Mouse (Mus musculus): ENCODE data around the gene Tubal3. TPM values are rescaled to one million over a fixed set of nuclear protein-coding genes. Genes with fewer than 3 reads are reported as not detected.
"Not testable (repeated sequence)": the region's sequence is repeated elsewhere in the genome, so short reads cannot be mapped to it uniquely, and the experiment has no call there.

The Tubal3 gene
- polyA plus RNA-seq, 1 experiment from 2014 or later, result not detected

- peaks cover 33% of the 10 kb centered on the region for H3K36me3 ChIP-seq (replicated peaks)
- DNase-seq (ENCODE audit: extremely low spot score, low spot score), result no peak
- H3K27ac ChIP-seq, result no peak overlapping the region
- WGBS, result 81% methylated on average over 8 of the region's 8 CpGs
- H3K27me3 ChIP-seq (ENCODE audit: poor library complexity, severe bottlenecking), result no peaks in the 10 kb centered on the region
- peaks cover 25% of the 10 kb centered on the region for H3K4me1 ChIP-seq
- H3K9me3 ChIP-seq, result no peaks in the 10 kb centered on the region
- no peak overlapping the region for H3K4me3 ChIP-seq
Observed at GRCm38 (mm10) chr13:3894549-3894948, 23.5 kb upstream of the Tubal3 start.

GRCm38 (mm10) chr13:3895397-3895980 is 22.6 kb upstream of the Tubal3 start:
- peaks cover 25% of the 10 kb centered on the region for H3K4me1 ChIP-seq
- H3K27ac ChIP-seq, result no peak overlapping the region
- no peaks in the 10 kb centered on the region for H3K27me3 ChIP-seq (ENCODE audit: poor library complexity, severe bottlenecking)
- peaks cover 41% of the 10 kb centered on the region for H3K36me3 ChIP-seq (replicated peaks)
- WGBS, result 91% methylated on average over 8 of the region's 8 CpGs
- no peaks in the 10 kb centered on the region for H3K9me3 ChIP-seq
- no peak overlapping the region for H3K4me3 ChIP-seq
- no peak for DNase-seq (ENCODE audit: extremely low spot score, low spot score)

GRCm38 (mm10) chr13:3896032-3896431 is 22.0 kb upstream of the Tubal3 start:
- H3K36me3 ChIP-seq (replicated peaks), result peaks cover 47% of the 10 kb centered on the region
- 95% methylated on average over 6 of the region's 6 CpGs for WGBS
- no peak overlapping the region for H3K27ac ChIP-seq
- peaks cover 25% of the 10 kb centered on the region for H3K4me1 ChIP-seq
- H3K27me3 ChIP-seq (ENCODE audit: poor library complexity, severe bottlenecking), result no peaks in the 10 kb centered on the region
- no peak overlapping the region for H3K4me3 ChIP-seq
- no peaks in the 10 kb centered on the region for H3K9me3 ChIP-seq
- no peak for DNase-seq (ENCODE audit: extremely low spot score, low spot score)

- Histone ChIP-seq H3K27me3 (ENCODE audit: poor library complexity, severe bottlenecking) (no peaks in the 10 kb centered on the region), H3K36me3 (replicated peaks) (peaks cover 47% of the 10 kb centered on the region), H3K4me1 (peaks cover 19% of the 10 kb centered on the region), H3K4me3 (no peak overlapping the region), H3K27ac (no peak overlapping the region), H3K9me3 (no peaks in the 10 kb centered on the region)
- 57% methylated on average over 5 of the region's 5 CpGs for WGBS
- DNase-seq (ENCODE audit: extremely low spot score, low spot score), result peak; percentile 62
Observed at GRCm38 (mm10) chr13:3896913-3897312, 21.2 kb upstream of the Tubal3 start.

GRCm38 (mm10) chr13:3898202-3898601 is 19.9 kb upstream of the Tubal3 start:
- H3K4me3 ChIP-seq; H3K27me3 ChIP-seq (ENCODE audit: poor library complexity, severe bottlenecking); H3K4me1 ChIP-seq; DNase-seq (ENCODE audit: extremely low spot score, low spot score); H3K27ac ChIP-seq; H3K9me3 ChIP-seq: not testable (repeated sequence)
- H3K36me3 ChIP-seq (replicated peaks), result peaks cover 51% of the 10 kb centered on the region
- 90% methylated on average over 5 of the region's 5 CpGs for WGBS

GRCm38 (mm10) chr13:3899301-3899700 is 18.8 kb upstream of the Tubal3 start:
- H3K27me3 ChIP-seq (ENCODE audit: poor library complexity, severe bottlenecking), result no peaks in the 10 kb centered on the region
- no peak overlapping the region for H3K4me3 ChIP-seq
- H3K4me1 ChIP-seq, result no peaks in the 10 kb centered on the region
- H3K27ac ChIP-seq, result no peak overlapping the region
- DNase-seq (ENCODE audit: extremely low spot score, low spot score), result no peak
- peaks cover 56% of the 10 kb centered on the region for H3K36me3 ChIP-seq (replicated peaks)
- WGBS, result 94% methylated on average over 9 of the region's 9 CpGs
- no peaks in the 10 kb centered on the region for H3K9me3 ChIP-seq

GRCm38 (mm10) chr13:3907151-3907696 is 10.8 kb upstream of the Tubal3 start:
- no peaks in the 10 kb centered on the region for H3K27me3 ChIP-seq (ENCODE audit: poor library complexity, severe bottlenecking)
- no peaks in the 10 kb centered on the region for H3K9me3 ChIP-seq
- 88% methylated on average over 6 of the region's 6 CpGs for WGBS
- H3K27ac ChIP-seq, result no peak overlapping the region
- H3K4me3 ChIP-seq, result no peak overlapping the region
- DNase-seq (ENCODE audit: extremely low spot score, low spot score), result no peak
- peaks cover 79% of the 10 kb centered on the region for H3K36me3 ChIP-seq (replicated peaks)
- H3K4me1 ChIP-seq, result no peaks in the 10 kb centered on the region

GRCm38 (mm10) chr13:3908262-3908661 is 9.8 kb upstream of the Tubal3 start:
- Histone ChIP-seq H3K27me3 (ENCODE audit: poor library complexity, severe bottlenecking) (no peaks in the 10 kb centered on the region), H3K4me3 (no peak overlapping the region), H3K36me3 (replicated peaks) (peaks cover 82% of the 10 kb centered on the region), H3K4me1 (no peaks in the 10 kb centered on the region), H3K27ac (no peak overlapping the region), H3K9me3 (no peaks in the 10 kb centered on the region)
- DNase-seq (ENCODE audit: extremely low spot score, low spot score), result no peak
- 86% methylated on average over 4 of the region's 4 CpGs for WGBS

GRCm38 (mm10) chr13:3910356-3910755 is 7.7 kb upstream of the Tubal3 start:
- Histone ChIP-seq H3K9me3 (peaks cover 5% of the 10 kb centered on the region), H3K36me3 (replicated peaks) (peaks cover 89% of the 10 kb centered on the region)

GRCm38 (mm10) chr13:3913504-3913903 is 4.6 kb upstream of the Tubal3 start:
- Histone ChIP-seq H3K4me1 (peaks cover 9% of the 10 kb centered on the region), H3K9me3 (peaks cover 12% of the 10 kb centered on the region), H3K4me3 (no peak overlapping the region), H3K36me3 (replicated peaks) (peaks cover 73% of the 10 kb centered on the region), H3K27me3 (ENCODE audit: poor library complexity, severe bottlenecking) (no peaks in the 10 kb centered on the region), H3K27ac (no peak overlapping the region)
- 93% methylated on average over 4 of the region's 4 CpGs for whole genome bisulfite sequencing
- DNase-seq (ENCODE audit: extremely low spot score, low spot score), result no peak

More at GRCm38 (mm10) chr13:3910356-3910755, 7.7 kb upstream of the Tubal3 start:
- H3K4me3 ChIP-seq, result no peak overlapping the region
- no peaks in the 10 kb centered on the region for H3K4me1 ChIP-seq
- no peak for DNase-seq (ENCODE audit: extremely low spot score, low spot score)
- WGBS, result 90% methylated on average over 5 of the region's 5 CpGs
- no peaks in the 10 kb centered on the region for H3K27me3 ChIP-seq (ENCODE audit: poor library complexity, severe bottlenecking)
- no peak overlapping the region for H3K27ac ChIP-seq

- H3K4me3 ChIP-seq, result no peak overlapping the region
- DNase-seq (ENCODE audit: extremely low spot score, low spot score), result no peak
- no peaks in the 10 kb centered on the region for H3K27me3 ChIP-seq (ENCODE audit: poor library complexity, severe bottlenecking)
- no peaks in the 10 kb centered on the region for H3K9me3 ChIP-seq
- H3K36me3 ChIP-seq (replicated peaks), result no peaks in the 10 kb centered on the region
- no peaks in the 10 kb centered on the region for H3K4me1 ChIP-seq
- 86% methylated on average over 5 of the region's 5 CpGs for WGBS
- H3K27ac ChIP-seq, result no peak overlapping the region
Observed at GRCm38 (mm10) chr13:3924483-3924882, 6.4 kb downstream of the Tubal3 start.

GRCm38 (mm10) chr13:3925632-3926031 is 7.6 kb downstream of the Tubal3 start:
- no peak for DNase-seq (ENCODE audit: extremely low spot score, low spot score)
- H3K27me3 ChIP-seq (ENCODE audit: poor library complexity, severe bottlenecking), result no peaks in the 10 kb centered on the region
- WGBS, result 88% methylated on average over 6 of the region's 6 CpGs
- H3K36me3 ChIP-seq (replicated peaks), result no peaks in the 10 kb centered on the region
- no peaks in the 10 kb centered on the region for H3K9me3 ChIP-seq
- H3K4me3 ChIP-seq, result no peak overlapping the region
- no peaks in the 10 kb centered on the region for H3K4me1 ChIP-seq
- H3K27ac ChIP-seq, result no peak overlapping the region

GRCm38 (mm10) chr13:3926046-3926445 is 8.0 kb downstream of the Tubal3 start:
- Histone ChIP-seq H3K27me3 (ENCODE audit: poor library complexity, severe bottlenecking) (no peaks in the 10 kb centered on the region), H3K9me3 (no peaks in the 10 kb centered on the region), H3K36me3 (replicated peaks) (no peaks in the 10 kb centered on the region), H3K4me1 (no peaks in the 10 kb centered on the region), H3K27ac (no peak overlapping the region), H3K4me3 (no peak overlapping the region)
- no peak for DNase-seq (ENCODE audit: extremely low spot score, low spot score)
- WGBS, result 96% methylated on average over 6 of the region's 6 CpGs

Data from forebrain, embryonic 10.5 days (tissue).